Mouse (Mus musculus) MEL (cell line): ENCODE measurements around the gene Krt84.

ENCODE experiments used
- BHLHE40 ChIP-seq: IDR thresholded peaks from 2 replicates; pipeline ENCODE4 v1.6.1; 2012; ENCODE audit warnings: low read depth, mild to moderate bottlenecking, inconsistent platforms, low read length, improper control_type of control experiment, borderline replicate concordance
- CHD2 ChIP-seq: IDR thresholded peaks from 2 replicates; pipeline ENCODE4 v1.6.1; 2011; ENCODE audit warnings: low read length, improper control_type of control experiment
- CTCF ChIP-seq, 3 experiments: IDR thresholded peaks in 2 of 3; conservative IDR thresholded peaks in 1 of 3; 2 replicates each; pipeline ENCODE4 v1.5.1; 2011 to 2012; ENCODE audit warnings: low read length in 3 of 3, low read depth in 2 of 3, mild to moderate bottlenecking in 2 of 3, improper control_type of control experiment in 1 of 3, inconsistent platforms in 1 of 3, mixed read lengths in 1 of 3, moderate library complexity in 1 of 3; ENCODE audit not compliant: control insufficient read depth in 1 of 3, insufficient read depth in 1 of 3, poor library complexity in 1 of 3, severe bottlenecking in 1 of 3
- ELF1 ChIP-seq: IDR thresholded peaks from 2 replicates; pipeline ENCODE4 v1.6.1; 2014; ENCODE audit warnings: low read depth, mild to moderate bottlenecking, inconsistent platforms, low read length, improper control_type of control experiment, moderate library complexity
- GATA1 ChIP-seq: IDR thresholded peaks from 2 replicates; pipeline ENCODE4 v1.6.1; 2011; ENCODE audit warnings: low read depth, low read length, improper control_type of control experiment
- KAT2A ChIP-seq: conservative IDR thresholded peaks from 2 replicates; pipeline ENCODE4 v1.6.1; 2012; ENCODE audit warnings: low read depth, low read length, improper control_type of control experiment, inconsistent platforms
- MAFK ChIP-seq: IDR thresholded peaks from 2 replicates; pipeline ENCODE4 v1.6.1; 2011; ENCODE audit warnings: low read depth, mild to moderate bottlenecking, low read length, improper control_type of control experiment, borderline replicate concordance
- MEF2A ChIP-seq: IDR thresholded peaks from 2 replicates; pipeline ENCODE4 v1.6.1; 2014; ENCODE audit warnings: low read depth, mild to moderate bottlenecking, inconsistent platforms, low read length, improper control_type of control experiment; ENCODE audit not compliant: poor library complexity, insufficient replicate concordance, severe bottlenecking; ENCODE audit errors: extremely low read depth
- POLR2A ChIP-seq, 2 experiments: IDR thresholded peaks; 2 replicates each; pipeline ENCODE4 v1.6.1; 2011 to 2012; ENCODE audit warnings: low read length in 2 of 2, mild to moderate bottlenecking in 2 of 2, control low read depth in 1 of 2, improper control_type of control experiment in 1 of 2, low read depth in 1 of 2, moderate library complexity in 1 of 2; ENCODE audit not compliant: control insufficient read depth in 1 of 2, insufficient read depth in 1 of 2, poor library complexity in 1 of 2
- TBP ChIP-seq: IDR thresholded peaks from 2 replicates; pipeline ENCODE4 v1.8.0; 2011; ENCODE audit warnings: low read depth, low read length, improper control_type of control experiment
- USF1 ChIP-seq: IDR thresholded peaks from 2 replicates; pipeline ENCODE4 v1.6.1; 2014; ENCODE audit warnings: low read depth, mild to moderate bottlenecking, inconsistent platforms, low read length, improper control_type of control experiment, moderate library complexity
- ZKSCAN1 ChIP-seq: IDR thresholded peaks from 2 replicates; pipeline ENCODE4 v1.6.1; 2012; ENCODE audit warnings: low read depth, mild to moderate bottlenecking, inconsistent platforms, low read length, improper control_type of control experiment, moderate library complexity
- ZNF384 ChIP-seq: IDR thresholded peaks from 2 replicates; pipeline ENCODE4 v1.6.1; 2012; ENCODE audit warnings: low read depth, mild to moderate bottlenecking, inconsistent platforms, low read length, improper control_type of control experiment

- TF ChIP-seq MAFK (no peak), TBP (no peak), GATA1 (no peak), ZKSCAN1 (no peak), KAT2A (no peak), POLR2A (IDR thresholded peaks at IDR 0.05; ENCODE audit: control insufficient read depth in 1 of 2, insufficient read depth in 1 of 2, low read depth in 1 of 2, low read length in 2 of 2, poor library complexity in 1 of 2) (no peak), CTCF (IDR thresholded peaks at IDR 0.05 in 2 of 3, conservative IDR thresholded peaks at IDR 0.05 in 1 of 3; ENCODE audit: control insufficient read depth in 1 of 3, insufficient read depth in 1 of 3, low read depth in 2 of 3, low read length in 3 of 3, poor library complexity in 1 of 3, severe bottlenecking in 1 of 3) (no peak), USF1 (no peak), CHD2 (no peak), MEF2A (no peak), ZNF384 (no peak), ELF1 (no peak), BHLHE40 (no peak)
Measured at GRCm38 (mm10) chr15:101495266-101495665, 37.4 kb downstream of the Krt84 start.
